Mouse (Mus musculus) erythroblast, embryonic 14.5 days (primary cell): ENCODE data around the gene Mmgt2.

Source experiments
- GATA1 ChIP-seq: IDR thresholded peaks from 2 replicates; pipeline ENCODE4 v1.6.1; 2012; ENCODE audit warnings: low read length, inconsistent platforms, mixed read lengths
- TAL1 ChIP-seq: IDR thresholded peaks from 3 replicates; pipeline ENCODE4 v1.6.1; 2012; ENCODE audit warnings: low read length, inconsistent platforms, mixed read lengths

GRCm38 (mm10) chr11:62610304-62610703 is 38.2 kb upstream of the Mmgt2 start:
- TF ChIP-seq GATA1 (no peak), TAL1 (no peak)
